Mouse (Mus musculus): ENCODE measurements at regions not wholly inside any gene's neighbourhood (a gene's known extent, or its start where the extent isn't known, plus 50 kb on each side); places are given as distances from the start of the nearest gene placed in this dataset.

- H3K36me3 ChIP-seq (replicated peaks; ENCODE audit: control insufficient read depth, insufficient read depth, low read depth, low read length), result no peaks in the 10 kb centered on the region
- H3K27ac ChIP-seq (replicated peaks; ENCODE audit: low read depth, low read length), result no peak overlapping the region
- H3K9me3 ChIP-seq (replicated peaks; ENCODE audit: control insufficient read depth, low read length), result no peaks in the 10 kb centered on the region
- H3K4me2 ChIP-seq (ENCODE audit: low read depth, low read length), result no peak overlapping the region
- DNase-seq (ENCODE audit: low spot score) (no peak), ATAC-seq (replicated peaks; ENCODE audit: insufficient number of reproducible peaks, low FRiP score, low TSS enrichment, low read depth) (no peak)
- H3K4me3 ChIP-seq (ENCODE audit: low read depth, low read length), result no peak overlapping the region
- H3K4me1 ChIP-seq (ENCODE audit: control insufficient read depth, insufficient read depth, low read length), result no peaks in the 10 kb centered on the region
- no peaks in the 10 kb centered on the region for H3K27me3 ChIP-seq (ENCODE audit: control insufficient read depth, insufficient read depth, low read length)
- 85% methylated on average over 2 of the region's 2 CpGs for WGBS
- no peak overlapping the region for H3K9ac ChIP-seq (replicated peaks; ENCODE audit: low read length)
These were observed 418.4 kb upstream of the Camk1g start for GRCm38 (mm10) chr1:193788496-193788895.

GRCm38 (mm10) chr1:193787417-193787816 lies 417.3 kb upstream of the Camk1g start:
- Histone ChIP-seq H3K27ac (replicated peaks; ENCODE audit: low read depth, low read length) (no peak overlapping the region), H3K27me3 (ENCODE audit: control insufficient read depth, insufficient read depth, low read length) (no peaks in the 10 kb centered on the region), H3K4me3 (ENCODE audit: low read depth, low read length) (no peak overlapping the region), H3K36me3 (replicated peaks; ENCODE audit: control insufficient read depth, insufficient read depth, low read depth, low read length) (no peaks in the 10 kb centered on the region), H3K4me2 (ENCODE audit: low read depth, low read length) (no peak overlapping the region), H3K4me1 (ENCODE audit: control insufficient read depth, insufficient read depth, low read length) (no peaks in the 10 kb centered on the region), H3K9ac (replicated peaks; ENCODE audit: low read length) (no peak overlapping the region), H3K9me3 (replicated peaks; ENCODE audit: control insufficient read depth, low read length) (no peaks in the 10 kb centered on the region)
- ATAC-seq (replicated peaks; ENCODE audit: insufficient number of reproducible peaks, low FRiP score, low TSS enrichment, low read depth) (no peak), DNase-seq (ENCODE audit: low spot score) (no peak)
- WGBS, result 54% methylated on average over 1 of the region's 1 CpGs

DNA sequence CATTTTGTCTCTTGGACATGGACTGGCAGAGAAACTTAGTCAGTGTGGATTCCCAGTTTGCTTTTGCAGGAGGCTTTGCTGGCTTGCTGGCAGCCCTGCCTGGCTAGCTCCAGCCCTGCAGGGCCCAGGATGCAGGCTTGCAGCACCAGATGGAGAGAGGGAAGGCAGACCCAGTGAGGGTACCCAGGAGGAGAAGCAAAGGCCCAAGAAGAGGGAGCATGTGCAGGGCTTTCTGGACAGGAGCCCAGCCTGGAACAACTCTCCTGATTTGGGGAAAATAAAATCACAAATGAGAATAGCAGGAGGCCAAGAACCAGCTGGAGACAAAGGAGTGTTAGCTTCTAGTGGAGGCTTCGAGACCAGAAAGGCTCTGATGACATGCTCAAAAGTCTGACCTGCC lies 414.9 kb upstream of the Camk1g start:
- 86% methylated on average over 1 of the region's 1 CpGs for WGBS
- no peak for ATAC-seq (replicated peaks; ENCODE audit: insufficient number of reproducible peaks, low FRiP score, low TSS enrichment, low read depth)

DNA sequence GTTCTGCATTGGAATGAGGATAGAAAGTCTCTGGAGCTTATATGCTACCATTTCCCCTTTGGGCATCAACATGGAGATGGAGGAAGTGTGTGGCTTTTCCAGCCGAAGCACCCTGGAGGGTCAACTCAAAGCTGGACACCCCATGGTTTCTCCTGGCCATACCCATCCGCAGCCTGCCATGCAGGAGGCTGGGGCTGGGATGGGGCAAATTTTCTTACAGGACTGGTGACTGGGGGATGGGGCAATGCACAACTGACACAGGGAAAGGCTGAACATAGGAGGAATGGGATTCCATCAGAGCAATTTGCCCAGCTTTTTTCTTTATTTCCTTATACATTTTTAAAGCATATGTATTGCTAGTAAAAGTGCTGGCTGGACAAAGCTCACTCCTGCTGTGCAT lies 414.4 kb upstream of the Camk1g start:
- H3K9me3 ChIP-seq (replicated peaks; ENCODE audit: control insufficient read depth, low read length), result no peaks in the 10 kb centered on the region
- H3K27ac ChIP-seq (replicated peaks; ENCODE audit: low read depth, low read length), result no peak overlapping the region
- no peaks in the 10 kb centered on the region for H3K4me1 ChIP-seq (ENCODE audit: control insufficient read depth, insufficient read depth, low read length)
- H3K4me2 ChIP-seq (ENCODE audit: low read depth, low read length), result no peak overlapping the region
- DNase-seq (ENCODE audit: low spot score), result no peak
- H3K4me3 ChIP-seq (ENCODE audit: low read depth, low read length), result no peak overlapping the region
- H3K27me3 ChIP-seq (ENCODE audit: control insufficient read depth, insufficient read depth, low read length), result no peaks in the 10 kb centered on the region
- ATAC-seq (replicated peaks; ENCODE audit: insufficient number of reproducible peaks, low FRiP score, low TSS enrichment, low read depth), result no peak
- H3K9ac ChIP-seq (replicated peaks; ENCODE audit: low read length), result no peak overlapping the region
- no peaks in the 10 kb centered on the region for H3K36me3 ChIP-seq (replicated peaks; ENCODE audit: control insufficient read depth, insufficient read depth, low read depth, low read length)
- WGBS, result 68% methylated on average over 2 of the region's 2 CpGs

More for the DNA sequence above, 414.9 kb upstream of the Camk1g start:
- no peaks in the 10 kb centered on the region for H3K36me3 ChIP-seq (replicated peaks; ENCODE audit: control insufficient read depth, insufficient read depth, low read depth, low read length)
- DNase-seq (ENCODE audit: low spot score), result no peak
- H3K9ac ChIP-seq (replicated peaks; ENCODE audit: low read length), result no peak overlapping the region
- H3K27me3 ChIP-seq (ENCODE audit: control insufficient read depth, insufficient read depth, low read length), result no peaks in the 10 kb centered on the region
- no peak overlapping the region for H3K27ac ChIP-seq (replicated peaks; ENCODE audit: low read depth, low read length)
- H3K4me3 ChIP-seq (ENCODE audit: low read depth, low read length), result no peak overlapping the region
- no peaks in the 10 kb centered on the region for H3K4me1 ChIP-seq (ENCODE audit: control insufficient read depth, insufficient read depth, low read length)
- H3K9me3 ChIP-seq (replicated peaks; ENCODE audit: control insufficient read depth, low read length), result no peaks in the 10 kb centered on the region
- no peak overlapping the region for H3K4me2 ChIP-seq (ENCODE audit: low read depth, low read length)

GRCm38 (mm10) chr1:193778181-193778580 lies 408.1 kb upstream of the Camk1g start:
- no peaks in the 10 kb centered on the region for H3K4me1 ChIP-seq (ENCODE audit: control insufficient read depth, insufficient read depth, low read length)
- DNase-seq (ENCODE audit: low spot score) (no peak), ATAC-seq (replicated peaks; ENCODE audit: insufficient number of reproducible peaks, low FRiP score, low TSS enrichment, low read depth) (no peak)
- H3K9me3 ChIP-seq (replicated peaks; ENCODE audit: control insufficient read depth, low read length), result no peaks in the 10 kb centered on the region
- H3K4me3 ChIP-seq (ENCODE audit: low read depth, low read length), result no peak overlapping the region
- H3K36me3 ChIP-seq (replicated peaks; ENCODE audit: control insufficient read depth, insufficient read depth, low read depth, low read length), result no peaks in the 10 kb centered on the region
- 68% methylated on average over 1 of the region's 1 CpGs for WGBS
- H3K27me3 ChIP-seq (ENCODE audit: control insufficient read depth, insufficient read depth, low read length), result no peaks in the 10 kb centered on the region
- H3K9ac ChIP-seq (replicated peaks; ENCODE audit: low read length), result no peak overlapping the region
- no peak overlapping the region for H3K4me2 ChIP-seq (ENCODE audit: low read depth, low read length)
- no peak overlapping the region for H3K27ac ChIP-seq (replicated peaks; ENCODE audit: low read depth, low read length)

DNA sequence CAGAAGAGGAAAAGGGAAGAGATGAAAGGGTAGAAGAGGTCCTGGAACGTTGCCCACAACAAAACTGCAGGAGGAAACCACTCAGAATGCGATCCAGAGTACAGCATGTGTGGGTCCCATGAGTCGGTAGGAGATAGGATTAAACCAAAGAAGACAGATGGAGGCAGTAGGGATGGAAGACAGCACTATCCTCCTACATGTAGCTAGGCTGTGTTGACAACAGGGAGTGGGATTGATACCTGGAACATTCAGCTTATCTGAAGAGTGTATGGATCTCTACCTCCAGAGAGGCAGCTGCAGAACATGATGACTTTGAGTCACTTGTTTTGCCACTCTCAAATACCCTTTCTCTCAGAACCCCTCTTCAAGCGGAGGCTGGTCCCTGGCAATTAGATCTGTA lies 399.4 kb upstream of the Camk1g start:
- Histone ChIP-seq H3K27ac (replicated peaks; ENCODE audit: low read depth, low read length) (no peak overlapping the region), H3K4me3 (ENCODE audit: low read depth, low read length) (no peak overlapping the region), H3K4me2 (ENCODE audit: low read depth, low read length) (no peak overlapping the region), H3K36me3 (replicated peaks; ENCODE audit: control insufficient read depth, insufficient read depth, low read depth, low read length) (no peaks in the 10 kb centered on the region), H3K9me3 (replicated peaks; ENCODE audit: control insufficient read depth, low read length) (no peaks in the 10 kb centered on the region), H3K9ac (replicated peaks; ENCODE audit: low read length) (no peak overlapping the region), H3K4me1 (ENCODE audit: control insufficient read depth, insufficient read depth, low read length) (no peaks in the 10 kb centered on the region), H3K27me3 (ENCODE audit: control insufficient read depth, insufficient read depth, low read length) (no peaks in the 10 kb centered on the region)
- ATAC-seq (replicated peaks; ENCODE audit: insufficient number of reproducible peaks, low FRiP score, low TSS enrichment, low read depth) (no peak), DNase-seq (ENCODE audit: low spot score) (no peak)
- whole genome bisulfite sequencing, result 84% methylated on average over 4 of the region's 4 CpGs

- Histone ChIP-seq H3K27ac (replicated peaks; ENCODE audit: low read depth, low read length) (no peak overlapping the region), H3K9me3 (replicated peaks; ENCODE audit: control insufficient read depth, low read length) (no peaks in the 10 kb centered on the region), H3K4me3 (ENCODE audit: low read depth, low read length) (no peak overlapping the region), H3K27me3 (ENCODE audit: control insufficient read depth, insufficient read depth, low read length) (no peaks in the 10 kb centered on the region), H3K36me3 (replicated peaks; ENCODE audit: control insufficient read depth, insufficient read depth, low read depth, low read length) (no peaks in the 10 kb centered on the region), H3K4me1 (ENCODE audit: control insufficient read depth, insufficient read depth, low read length) (no peaks in the 10 kb centered on the region), H3K4me2 (ENCODE audit: low read depth, low read length) (no peak overlapping the region), H3K9ac (replicated peaks; ENCODE audit: low read length) (no peak overlapping the region)
- DNase-seq (ENCODE audit: low spot score) (no peak), ATAC-seq (replicated peaks; ENCODE audit: insufficient number of reproducible peaks, low FRiP score, low TSS enrichment, low read depth) (no peak)
These were observed 394.0 kb upstream of the Camk1g start for GRCm38 (mm10) chr1:193764103-193764502.

- no peak for ATAC-seq (replicated peaks; ENCODE audit: insufficient number of reproducible peaks, low FRiP score, low TSS enrichment, low read depth)
- Histone ChIP-seq H3K4me3 (ENCODE audit: low read depth, low read length) (no peak overlapping the region), H3K27ac (replicated peaks; ENCODE audit: low read depth, low read length) (no peak overlapping the region)
These were observed 381.7 kb upstream of the Camk1g start for GRCm38 (mm10) chr1:193751819-193752251.

More at GRCm38 (mm10) chr1:193751819-193752251, 381.7 kb upstream of the Camk1g start:
- no peak for DNase-seq (ENCODE audit: low spot score)
- no peak overlapping the region for H3K9ac ChIP-seq (replicated peaks; ENCODE audit: low read length)
- no peak overlapping the region for H3K4me2 ChIP-seq (ENCODE audit: low read depth, low read length)
- 59% methylated on average over 4 of the region's 4 CpGs for WGBS
- no peaks in the 10 kb centered on the region for H3K9me3 ChIP-seq (replicated peaks; ENCODE audit: control insufficient read depth, low read length)
- H3K4me1 ChIP-seq (ENCODE audit: control insufficient read depth, insufficient read depth, low read length), result no peaks in the 10 kb centered on the region
- H3K27me3 ChIP-seq (ENCODE audit: control insufficient read depth, insufficient read depth, low read length), result no peaks in the 10 kb centered on the region
- H3K36me3 ChIP-seq (replicated peaks; ENCODE audit: control insufficient read depth, insufficient read depth, low read depth, low read length), result no peaks in the 10 kb centered on the region

Measured in embryonic facial prominence, embryonic 11.5 days (tissue).